Mouse (Mus musculus): ENCODE results near the gene Galnt10.

The Galnt10 gene

DNA sequence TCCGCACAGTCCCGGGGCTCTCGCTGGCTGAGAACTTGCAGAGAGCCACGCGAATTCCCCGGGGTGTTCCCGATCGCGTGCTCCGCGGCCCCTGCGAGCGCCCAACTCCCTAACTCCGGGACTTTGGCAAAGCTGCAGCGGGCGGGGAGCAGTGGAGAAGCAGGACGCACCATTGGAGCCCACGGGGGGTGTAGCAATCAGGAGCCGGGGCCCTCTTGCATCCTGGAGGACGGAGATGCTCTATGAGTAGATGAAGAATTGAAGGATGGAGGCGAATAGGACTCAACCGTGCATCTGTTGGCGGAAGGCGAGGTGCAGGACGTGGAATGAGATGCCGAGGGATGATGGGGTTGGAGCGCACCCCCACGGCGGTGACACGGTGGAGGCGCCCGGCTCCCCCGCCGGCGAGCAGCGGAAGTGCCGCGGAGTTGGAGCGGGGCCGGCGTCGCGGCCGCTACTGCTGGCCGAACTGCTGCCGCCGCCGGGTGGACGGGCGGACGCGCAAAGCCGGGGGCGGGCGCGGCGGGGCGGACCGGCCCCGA lies at the start of gene Galnt10:
Gene Galnt10 (plus strand): TSS at position 425 of the 542 bp plus-strand sequence.
- peak; percentile 68 for DNase-seq (ENCODE audit: low read depth, low spot score)

DNA sequence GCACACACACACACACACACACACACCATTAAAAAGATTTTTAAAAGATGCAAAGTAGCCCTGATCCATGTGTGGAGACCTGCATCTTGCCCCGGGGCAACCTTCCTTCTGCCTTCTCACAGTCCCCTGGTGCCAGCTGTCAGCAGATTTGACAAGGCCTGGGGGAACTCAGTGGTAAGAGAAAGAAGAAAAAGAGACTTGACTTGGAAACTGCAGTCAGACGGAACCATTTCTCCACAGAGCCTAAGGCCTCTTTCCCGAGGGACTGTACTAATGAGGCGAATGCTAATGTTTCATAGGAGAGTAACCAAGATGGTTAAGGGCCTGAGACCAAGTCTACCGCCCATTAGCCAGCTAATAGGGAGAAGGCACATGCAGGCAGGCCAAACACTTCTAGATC lies 49.3 kb upstream of the Galnt10 start:
- no peak for DNase-seq (ENCODE audit: low read depth, low spot score)

- DNase-seq (ENCODE audit: low read depth, low spot score): peak; percentile 84
Measured at GRCm38 (mm10) chr11:57598161-57598560, 47.1 kb upstream of the Galnt10 start.

DNA sequence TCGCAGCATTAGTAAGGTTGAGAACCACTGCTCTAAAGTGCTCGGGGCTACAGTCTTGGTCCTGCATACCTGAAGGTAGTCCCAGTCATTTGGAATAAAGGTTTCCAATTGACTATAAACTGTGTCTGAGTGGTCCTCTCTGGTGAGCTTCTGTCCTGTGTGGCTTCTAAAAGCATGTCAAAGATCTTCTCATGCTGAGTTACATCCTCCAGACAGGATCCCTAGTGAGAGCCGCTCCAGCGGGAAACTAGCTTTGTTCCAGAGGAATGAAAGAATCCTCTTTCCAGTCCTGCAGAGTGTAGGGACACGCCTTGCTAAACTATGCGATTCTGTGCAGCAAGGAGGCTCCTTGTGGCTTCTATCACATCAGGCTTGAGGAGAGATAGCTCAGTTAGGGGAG lies 45.9 kb upstream of the Galnt10 start:
- no peak for DNase-seq (ENCODE audit: low read depth, low spot score)

DNA sequence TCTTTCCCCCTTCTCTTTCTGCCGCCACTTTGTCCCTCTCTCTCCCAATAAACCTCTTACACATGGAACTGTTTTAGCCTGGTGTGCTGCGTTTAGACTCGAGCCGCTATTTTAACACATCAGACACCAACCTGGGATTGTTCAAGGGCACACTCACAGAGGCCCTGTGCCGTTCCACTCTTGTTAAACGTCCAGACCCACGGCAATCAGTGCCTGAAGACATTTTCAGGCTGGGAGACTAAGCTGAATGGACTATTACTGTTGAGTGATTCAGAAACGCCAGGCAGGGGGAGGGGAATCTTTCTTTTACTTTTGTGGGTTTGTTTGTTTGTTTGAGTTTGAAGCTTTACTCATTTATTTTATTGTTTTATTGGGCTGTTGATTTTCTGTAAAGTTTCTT lies 45.1 kb upstream of the Galnt10 start:
- no peak for DNase-seq (ENCODE audit: low read depth, low spot score)

DNA sequence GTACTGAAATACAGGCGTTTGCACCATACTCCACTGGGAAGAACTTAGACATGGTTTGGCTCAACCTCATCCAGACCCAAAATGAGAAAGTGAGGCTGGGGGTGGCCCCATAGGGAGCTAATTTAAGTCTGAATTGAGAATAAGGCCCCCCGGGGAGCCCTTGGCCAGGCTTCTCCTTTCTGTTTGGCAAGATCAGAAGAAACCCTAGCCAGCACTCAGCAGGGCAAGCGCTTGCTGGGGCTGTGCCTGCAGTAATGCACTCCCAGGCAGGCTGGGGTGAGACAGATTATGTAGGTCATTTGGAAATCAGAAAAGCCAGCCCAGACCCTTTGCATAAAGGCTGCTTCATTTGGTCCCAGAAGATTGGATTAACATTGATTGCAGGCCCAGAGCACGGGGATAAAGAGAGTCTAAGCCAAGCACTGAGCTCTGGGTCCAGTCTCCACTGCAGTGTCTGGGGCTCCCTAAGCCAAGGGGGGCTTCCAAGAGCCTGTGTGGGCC lies 44.6 kb upstream of the Galnt10 start:
- no peak for DNase-seq (ENCODE audit: low read depth, low spot score)

GRCm38 (mm10) chr11:57601806-57602455 lies 43.3 kb upstream of the Galnt10 start:
- DNase-seq (ENCODE audit: low read depth, low spot score): no peak

DNA sequence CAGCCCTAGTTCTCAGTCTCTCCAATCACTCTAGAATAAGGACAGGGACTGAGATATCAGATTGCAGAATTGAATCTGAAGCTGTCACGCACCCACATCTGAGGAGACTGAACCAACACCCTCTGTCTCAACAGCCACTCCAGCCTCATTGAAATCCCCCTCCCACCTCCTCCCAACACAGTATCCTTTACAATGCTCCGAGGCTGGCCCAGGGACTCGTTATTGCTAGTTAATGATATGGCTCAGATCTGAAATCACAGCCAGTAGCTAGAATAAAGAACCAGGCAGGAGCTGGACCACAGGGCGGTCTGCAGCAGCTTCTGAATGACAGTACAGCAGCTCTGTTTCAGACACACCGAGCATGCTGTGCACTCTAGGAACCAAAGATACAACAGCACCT lies 40.2 kb upstream of the Galnt10 start:
- DNase-seq (ENCODE audit: low read depth, low spot score): no peak

DNA sequence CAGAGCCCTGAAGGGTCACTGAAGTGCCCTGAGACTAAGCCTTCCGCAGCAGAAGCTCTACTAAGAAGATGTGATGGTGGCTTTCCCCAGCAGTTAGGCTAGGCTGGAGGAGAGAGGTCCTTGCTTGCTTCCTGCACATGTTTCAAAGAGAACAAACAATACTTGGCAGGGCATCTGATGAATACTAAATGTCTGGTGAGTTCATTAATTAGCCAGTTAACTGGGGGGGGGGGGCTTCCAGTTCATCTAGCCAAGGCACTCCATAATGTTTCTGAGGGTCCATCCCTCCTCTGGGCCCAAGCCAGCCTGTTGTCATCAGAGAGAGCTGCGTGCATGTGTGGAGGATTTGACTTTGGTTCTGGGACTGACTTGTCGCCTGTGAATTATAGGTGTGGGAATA lies 39.6 kb upstream of the Galnt10 start:
- no peak for DNase-seq (ENCODE audit: low read depth, low spot score)

- no peak for DNase-seq (ENCODE audit: low read depth, low spot score)
Measured at GRCm38 (mm10) chr11:57614502-57614901, 30.7 kb upstream of the Galnt10 start.

DNA sequence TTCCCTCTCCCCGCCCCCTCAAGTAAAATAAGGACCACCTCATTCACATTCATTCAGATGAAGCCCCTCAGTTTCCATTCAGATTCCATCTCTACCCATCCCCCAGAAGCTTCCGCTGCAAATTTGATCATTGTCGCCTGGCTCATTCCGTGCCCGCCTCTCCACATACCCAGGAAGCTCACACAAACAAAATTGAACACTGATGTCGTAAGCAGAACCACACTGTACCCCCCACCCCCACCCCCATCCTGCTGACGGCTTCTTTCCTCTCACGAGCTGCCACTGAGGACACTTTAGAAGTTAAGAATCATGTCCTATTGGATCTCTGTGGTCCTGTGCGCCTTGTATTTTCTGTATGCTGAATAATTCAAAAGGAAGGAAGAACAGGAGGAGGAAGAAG lies 30.0 kb upstream of the Galnt10 start:
- no peak for DNase-seq (ENCODE audit: low read depth, low spot score)

GRCm38 (mm10) chr11:57615871-57616270 lies 29.4 kb upstream of the Galnt10 start:
- DNase-seq (ENCODE audit: low read depth, low spot score): no peak

DNA sequence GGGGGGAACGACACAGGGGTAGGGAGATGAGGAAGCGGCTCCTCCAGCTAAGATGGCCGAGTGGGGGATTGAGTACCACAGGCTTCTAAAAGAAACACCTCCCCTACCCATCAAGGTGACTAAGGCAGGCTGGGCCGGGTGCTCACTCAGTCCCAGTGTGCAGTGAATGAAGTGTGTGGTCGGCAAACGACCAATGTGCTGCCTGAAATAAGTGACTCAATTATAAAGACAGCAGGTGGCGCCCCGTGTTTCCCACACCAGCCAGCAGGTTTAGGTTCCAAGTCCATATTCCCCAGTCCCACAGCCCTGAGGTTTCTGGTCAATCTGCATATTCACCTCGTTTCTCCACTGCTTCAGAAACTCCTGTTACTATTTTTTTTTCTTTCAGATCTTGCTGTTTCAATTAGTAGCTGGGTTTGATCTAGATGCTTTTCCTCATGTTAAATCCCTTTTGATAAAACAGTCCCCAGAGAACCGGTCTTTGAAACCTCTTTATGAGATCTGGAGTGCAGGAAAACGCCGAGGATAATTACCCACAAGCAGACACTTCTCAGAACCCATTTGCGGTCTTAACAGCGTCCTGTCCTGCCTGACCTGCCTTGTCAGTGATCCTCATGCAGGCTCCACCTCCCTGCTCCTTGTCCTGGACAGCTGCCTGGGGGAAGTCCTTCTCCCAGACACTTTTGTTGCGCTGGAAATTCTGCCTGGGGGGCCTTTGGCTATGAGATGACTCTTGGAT lies 27.5 kb upstream of the Galnt10 start:
- no peak for DNase-seq (ENCODE audit: low read depth, low spot score)

DNA sequence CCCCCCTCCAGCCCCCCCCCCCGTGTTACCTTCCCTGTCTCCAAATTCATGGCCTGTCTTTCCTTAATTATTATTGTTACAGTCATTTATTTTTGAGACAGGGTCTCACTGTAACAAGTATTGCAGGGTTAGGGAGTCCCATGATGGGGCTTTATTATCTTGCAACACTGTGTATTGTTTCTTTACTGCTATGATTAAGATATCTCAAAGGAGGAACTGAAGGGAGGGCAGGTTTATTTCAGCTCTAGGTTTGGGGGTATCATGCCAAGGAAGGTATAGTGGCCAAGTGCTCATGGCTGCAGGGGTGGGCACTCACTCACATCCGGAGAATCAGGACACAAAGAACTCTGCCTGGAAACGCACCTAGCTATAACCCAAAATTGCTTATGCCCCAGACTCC lies 23.8 kb upstream of the Galnt10 start:
- DNase-seq (ENCODE audit: low read depth, low spot score): no peak

DNA sequence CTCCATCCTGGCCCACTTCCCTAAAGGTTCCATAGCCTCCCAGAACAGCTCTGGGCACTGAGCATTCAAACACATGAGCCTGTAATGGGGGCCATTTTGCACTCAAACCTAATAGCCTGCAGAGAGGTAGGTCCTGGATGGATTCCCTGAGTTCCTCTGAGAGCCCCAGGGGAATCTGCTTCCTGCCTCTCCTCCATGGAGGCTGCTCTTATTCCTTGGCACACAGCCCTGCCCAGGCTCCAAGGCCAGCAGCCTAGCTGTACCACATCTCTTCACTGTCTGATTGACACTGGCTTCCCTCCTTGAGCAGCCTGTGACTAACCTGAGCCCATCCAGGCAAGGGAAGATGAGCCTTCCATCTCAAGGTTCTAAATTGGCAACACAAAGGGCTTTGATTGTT lies 23.4 kb upstream of the Galnt10 start:
- no peak for DNase-seq (ENCODE audit: low read depth, low spot score)

- no peak for DNase-seq (ENCODE audit: low read depth, low spot score)
Measured at GRCm38 (mm10) chr11:57624490-57624893, 20.8 kb upstream of the Galnt10 start.

DNA sequence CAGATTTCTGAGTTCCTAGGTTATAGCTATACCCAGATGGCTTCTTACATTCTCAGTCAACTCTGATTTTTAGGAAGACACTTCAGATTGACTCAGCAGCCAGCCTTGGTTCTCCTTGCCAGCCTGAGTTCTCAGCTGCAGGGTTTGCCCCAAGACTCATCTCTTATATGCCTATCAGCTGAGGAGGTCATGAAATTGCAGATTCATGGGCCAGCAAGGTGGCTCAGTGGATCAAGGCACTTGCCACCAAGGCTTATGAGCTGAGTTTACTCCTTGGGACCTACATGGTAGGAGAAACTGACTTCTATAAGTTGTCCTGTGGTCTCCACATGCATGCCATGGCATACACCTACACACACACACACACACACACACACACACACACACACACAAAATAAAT lies 19.8 kb upstream of the Galnt10 start:
- no peak for DNase-seq (ENCODE audit: low read depth, low spot score)

- no peak for DNase-seq (ENCODE audit: low read depth, low spot score)
Measured at GRCm38 (mm10) chr11:57627086-57627735, 18.0 kb upstream of the Galnt10 start.

GRCm38 (mm10) chr11:57631805-57632485 lies 13.3 kb upstream of the Galnt10 start:
- DNase-seq (ENCODE audit: low read depth, low spot score): no peak

- no peak for DNase-seq (ENCODE audit: low read depth, low spot score)
Measured at GRCm38 (mm10) chr11:57633006-57633405, 12.2 kb upstream of the Galnt10 start.

DNA sequence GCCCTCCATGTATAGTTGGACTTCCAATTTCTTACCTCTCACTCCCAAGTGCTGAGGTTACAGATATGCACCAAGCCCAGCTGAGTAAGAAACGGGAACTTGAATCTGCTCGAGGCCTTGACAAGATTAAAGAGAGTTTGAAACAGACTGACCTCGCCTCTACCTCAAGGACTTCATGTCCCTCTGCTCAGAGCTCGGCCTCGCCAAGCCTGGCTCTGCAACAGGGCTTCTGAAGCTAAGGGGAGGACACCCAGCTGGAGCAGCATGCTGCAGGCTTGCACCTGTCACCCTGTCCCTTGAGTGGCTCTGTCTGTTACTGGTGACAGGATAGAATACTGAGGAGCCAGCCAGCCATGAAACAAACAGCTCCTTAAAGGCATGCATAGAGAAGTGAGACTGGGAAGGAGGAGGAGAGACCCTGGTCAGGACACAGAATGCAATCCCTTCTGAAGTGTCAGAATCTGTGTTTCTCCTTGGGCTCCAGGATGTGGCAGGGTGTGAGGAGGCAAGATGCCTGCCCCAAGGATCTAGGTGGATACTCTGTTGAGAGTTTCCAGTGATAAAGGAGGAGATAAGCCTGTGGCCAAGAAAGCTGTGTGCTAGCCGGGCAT lies 11.2 kb upstream of the Galnt10 start:
- no peak for DNase-seq (ENCODE audit: low read depth, low spot score)
